Mouse (Mus musculus) cortical plate, adult 2 months (tissue): ENCODE measurements around the gene Nelfe.

Source experiments
- CTCF ChIP-seq: fragments of 200-500 bp; IDR thresholded peaks from 2 replicates; pipeline ENCODE4 v1.5.1; 2011; ENCODE audit warnings: mild to moderate bottlenecking, control low read depth, low read length; ENCODE audit not compliant: insufficient read depth; ENCODE audit errors: extremely low read depth
- POLR2A ChIP-seq: fragments of 200-500 bp; IDR thresholded peaks from 2 replicates; pipeline ENCODE4 v1.6.1; 2011; ENCODE audit warnings: mild to moderate bottlenecking, low read length, control low read depth; ENCODE audit not compliant: insufficient read depth; ENCODE audit errors: extremely low read depth

DNA sequence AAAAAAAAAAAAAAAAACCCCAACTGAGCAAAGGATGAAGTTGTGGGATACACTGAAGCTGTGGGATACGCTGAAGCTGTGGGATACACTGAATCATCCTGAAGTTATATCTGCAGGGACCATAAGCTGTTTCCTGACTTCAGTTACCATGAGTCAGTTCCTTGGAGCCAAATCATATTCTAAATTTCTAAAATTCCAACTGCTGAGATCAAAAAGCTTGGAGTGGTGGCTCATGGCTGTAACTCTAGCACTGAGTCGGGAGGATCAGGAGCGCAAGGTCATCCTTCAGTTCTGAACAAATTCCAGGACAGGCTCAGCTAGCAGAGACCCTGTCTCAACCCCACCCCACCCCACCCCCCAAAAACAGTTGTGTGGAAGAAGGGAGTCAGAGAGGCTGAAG is 35.4 kb downstream of the Nelfe start:
- TF ChIP-seq CTCF (no peak), POLR2A (no peak)
